Comparison of ENCODE assay signal across 9 mouse cellular contexts in genomic region chr2:33975423-33976127, GRCm38 (mm10).
A peak's percentile ranks its signal among the peaks of the same experiment; 100 is the strongest.
DNase-seq lines count a peak whose midpoint lies in the region; ATAC-seq and TF ChIP-seq lines count a peak whose summit lies in the region.
"Had no signal": no experiment of that assay in that cellular context is flagged by ENCODE, and none has a peak within 500 bp of the region (broad histone marks: within the 10 kb centered on the region; RNA-seq: fewer than 3 reads in every experiment).

No protein-coding gene starts in this region.

- ATAC-seq in lung, postnatal 0 days, result peak; percentile 30; the same call in 1 of the 2 replicates
- no peak for ATAC-seq in heart, embryonic 14.5 days (ENCODE audit: insufficient number of reproducible peaks, insufficient read depth, low FRiP score, low read depth)
- no peak for ATAC-seq in forebrain, embryonic 14.5 days

- no peak overlapping the region for H3K4me2 ChIP-seq in lung, postnatal 0 days (replicated peaks; ENCODE audit: low read depth, low read length)
- peak overlapping the region; percentile 32; the same call in 1 of the 2 replicates for H3K4me2 ChIP-seq in heart, embryonic 14.5 days (ENCODE audit: low read length)
- H3K4me2 ChIP-seq in forebrain, embryonic 14.5 days (ENCODE audit: low read length), result no peak overlapping the region
- H3K4me2 ChIP-seq: limb, embryonic 13.5 days had no signal

- no peak for TF ChIP-seq POLR2A in lung, adult 2 months (IDR thresholded peaks at IDR 0.05; ENCODE audit: borderline replicate concordance, extremely low read depth, low read depth, low read length)

- H3K27me3 ChIP-seq in lung, postnatal 0 days (replicated peaks; ENCODE audit: insufficient read depth, low read length), result no peaks in the 10 kb centered on the region
- H3K27me3 ChIP-seq in heart, embryonic 14.5 days (ENCODE audit: control insufficient read depth, insufficient read depth, low read length), result peaks cover 3% of the 10 kb centered on the region; the same call in 1 of the 2 replicates
- H3K27me3 ChIP-seq in forebrain, embryonic 14.5 days (replicated peaks; ENCODE audit: control insufficient read depth, insufficient read depth, low read length), result peaks cover 3% of the 10 kb centered on the region; the same call in 1 of the 2 replicates

- no peak for DNase-seq in lung, postnatal 0 days (ENCODE audit: low spot score)
- DNase-seq in lung, adult 2 months, result no peak
- DNase-seq in brain, adult 2 months (ENCODE audit: low read depth, low spot score), result peak; percentile 31
- DNase-seq in kidney, postnatal 4 days, result peak; percentile 77 to 81
- no peak for DNase-seq in spleen, adult 12 weeks (ENCODE audit: low spot score)
- no peak for DNase-seq in forebrain, embryonic 14.5 days (ENCODE audit: low spot score)
- no peak for DNase-seq in spleen, postnatal 10 days (ENCODE audit: low spot score in 2 of 2)

- TF ChIP-seq CTCF in lung, postnatal 0 days (IDR thresholded peaks at IDR 0.05), result no peak
- no peak for TF ChIP-seq CTCF in lung, adult 2 months (IDR thresholded peaks at IDR 0.05; ENCODE audit: insufficient read depth, low read length)

- TF ChIP-seq EP300 in lung, postnatal 0 days (IDR thresholded peaks at IDR 0.05), result no peak

- H3K9ac ChIP-seq in lung, postnatal 0 days (replicated peaks; ENCODE audit: low read depth), result no peak overlapping the region
- H3K9ac ChIP-seq in heart, embryonic 14.5 days (ENCODE audit: low read length), result no peak overlapping the region
- H3K9ac ChIP-seq in forebrain, embryonic 14.5 days (ENCODE audit: low read length), result no peak overlapping the region
- H3K9ac ChIP-seq: limb, embryonic 13.5 days had no signal

- 79% methylated on average over 14 of the region's 14 CpGs for WGBS in lung, postnatal 0 days
- WGBS in lung, adult 2 months, result 70% methylated on average over 14 of the region's 14 CpGs
- WGBS in heart, embryonic 14.5 days, result 72% methylated on average over 14 of the region's 14 CpGs
- WGBS in forebrain, embryonic 14.5 days, result 79% methylated on average over 14 of the region's 14 CpGs

- H3K27ac ChIP-seq in lung, postnatal 0 days (ENCODE audit: low read length), result no peak overlapping the region
- H3K27ac ChIP-seq in heart, embryonic 14.5 days (replicated peaks in 1 of 2; ENCODE audit: control insufficient read depth in 1 of 2, insufficient read depth in 1 of 2, low read depth in 2 of 2, low read length in 2 of 2), result no peak overlapping the region
- no peak overlapping the region for H3K27ac ChIP-seq in forebrain, embryonic 14.5 days (ENCODE audit: low read depth, low read length)
- H3K27ac ChIP-seq: limb, embryonic 13.5 days had no signal

- H3K36me3 ChIP-seq in lung, postnatal 0 days (ENCODE audit: insufficient read depth, low read length), result no peaks in the 10 kb centered on the region
- H3K36me3 ChIP-seq in heart, embryonic 14.5 days (ENCODE audit: control insufficient read depth, insufficient read depth, low read length), result no peaks in the 10 kb centered on the region
- H3K36me3 ChIP-seq in forebrain, embryonic 14.5 days (ENCODE audit: control insufficient read depth, insufficient read depth, low read length), result no peaks in the 10 kb centered on the region
- H3K36me3 ChIP-seq: limb, embryonic 13.5 days had no signal

- H3K9me3 ChIP-seq in lung, postnatal 0 days (ENCODE audit: low read length), result no peaks in the 10 kb centered on the region
- peaks cover 3% of the 10 kb centered on the region; the same call in 1 of the 2 replicates for H3K9me3 ChIP-seq in heart, embryonic 14.5 days (ENCODE audit: control insufficient read depth, low read length)
- no peaks in the 10 kb centered on the region for H3K9me3 ChIP-seq in forebrain, embryonic 14.5 days (replicated peaks; ENCODE audit: control insufficient read depth, low read length)
- H3K9me3 ChIP-seq: limb, embryonic 13.5 days had no signal

- H3K4me3 ChIP-seq in lung, postnatal 0 days (ENCODE audit: low read depth, low read length), result no peak overlapping the region
- no peak overlapping the region for H3K4me3 ChIP-seq in lung, adult 2 months (replicated peaks; ENCODE audit: extremely low read depth, low read depth, low read length)
- no peak overlapping the region for H3K4me3 ChIP-seq in heart, embryonic 14.5 days (ENCODE audit: control insufficient read depth in 1 of 2, insufficient read depth in 1 of 2, low read depth in 1 of 2, low read length in 2 of 2)
- no peak overlapping the region for H3K4me3 ChIP-seq in forebrain, embryonic 14.5 days (ENCODE audit: low read depth, low read length)
- H3K4me3 ChIP-seq: limb, embryonic 13.5 days had no signal

- no peaks in the 10 kb centered on the region for H3K4me1 ChIP-seq in lung, postnatal 0 days (ENCODE audit: insufficient read depth, low read depth, low read length)
- H3K4me1 ChIP-seq in lung, adult 2 months (ENCODE audit: control insufficient read depth, insufficient read depth, low read length), result no peaks in the 10 kb centered on the region
- H3K4me1 ChIP-seq in heart, embryonic 14.5 days (ENCODE audit: control insufficient read depth in 2 of 2, insufficient read depth in 2 of 2, low read length in 2 of 2), result no peaks in the 10 kb centered on the region
- peaks cover 5% of the 10 kb centered on the region; the same call in 1 of the 2 replicates for H3K4me1 ChIP-seq in forebrain, embryonic 14.5 days (ENCODE audit: control insufficient read depth, insufficient read depth, low read length)
- H3K4me1 ChIP-seq: limb, embryonic 13.5 days had no signal

Comparison
In these comparisons a context has a peak if more than half of its experiments do, and no peak if none do; other contexts are left out.
1. DNase-seq: peak in brain, adult 2 months (single experiment) and kidney, postnatal 4 days (2 of 2); none in lung, postnatal 0 days (single experiment), lung, adult 2 months (single experiment), spleen, adult 12 weeks (single experiment), forebrain, embryonic 14.5 days (single experiment) and spleen, postnatal 10 days (0 of 2).